Mouse (Mus musculus) urinary bladder, adult 18-20 months (tissue): ENCODE data around the gene Scimp.
"Not testable (repeated sequence)": the region's sequence is repeated elsewhere in the genome, so short reads cannot be mapped to it uniquely, and the experiment has no call there.

Experiments used
- DNase-seq, 2 experiments: peaks; one replicate each; pipeline ENCODE4 v3.0.0; 2022; ENCODE audit warnings: low spot score in 2 of 2, mixed read lengths in 2 of 2

The Scimp gene

DNA sequence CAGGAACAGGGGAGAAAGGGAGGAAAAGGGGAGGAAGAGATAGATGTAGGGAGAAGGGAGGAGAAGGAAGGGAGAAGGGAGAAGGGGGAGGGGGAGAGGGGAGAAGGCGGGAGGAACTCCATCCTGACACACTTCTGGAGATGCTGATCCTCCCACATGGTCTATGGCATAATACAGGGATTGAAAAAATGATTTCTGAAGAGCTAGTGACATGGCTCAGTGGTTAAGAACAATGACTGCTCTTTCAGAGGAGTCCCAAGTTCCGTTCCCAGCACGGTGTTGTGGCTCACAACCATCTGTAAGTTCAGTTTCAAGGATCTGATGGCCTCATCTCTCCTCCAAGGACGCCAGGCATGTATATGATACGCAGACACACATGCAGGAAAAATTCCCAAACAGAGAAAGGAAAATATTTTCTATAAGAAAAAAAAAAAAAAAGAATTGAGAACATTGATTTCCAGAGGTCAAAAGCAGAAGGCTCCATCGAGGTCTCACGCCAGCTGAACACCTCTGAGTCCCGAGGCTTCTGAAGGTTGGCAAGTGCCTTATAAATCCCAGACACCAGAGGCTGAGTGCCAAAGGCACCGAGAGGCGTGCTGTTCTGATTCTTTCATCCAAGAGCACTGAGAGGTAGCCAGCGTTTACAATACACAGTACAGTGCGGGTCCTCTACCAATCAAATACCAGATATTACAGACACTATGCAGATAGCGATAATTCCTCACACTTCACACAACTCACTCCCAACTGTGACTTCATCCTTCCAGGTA lies 730 bp downstream of the Scimp start:
- no peak for DNase-seq

DNA sequence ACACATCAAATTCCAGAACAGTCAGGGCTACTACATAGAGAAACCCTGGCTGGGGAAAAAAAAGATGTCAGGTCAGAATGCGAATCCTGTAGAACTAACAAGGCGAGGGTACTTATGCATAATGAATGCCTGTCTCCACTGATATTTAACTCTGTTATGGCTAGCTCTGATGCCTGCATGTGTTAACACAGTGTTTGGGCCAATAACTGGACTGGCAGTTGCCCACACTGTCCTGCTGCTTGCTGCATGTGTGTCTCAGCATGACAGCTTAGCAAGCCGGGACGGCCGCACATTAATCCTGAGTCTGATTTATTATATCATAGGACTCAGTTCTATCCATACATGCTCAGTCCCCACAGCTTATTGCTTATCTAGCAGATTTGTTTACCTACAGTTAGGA lies 1.3 kb downstream of the Scimp start:
- DNase-seq = no peak

DNA sequence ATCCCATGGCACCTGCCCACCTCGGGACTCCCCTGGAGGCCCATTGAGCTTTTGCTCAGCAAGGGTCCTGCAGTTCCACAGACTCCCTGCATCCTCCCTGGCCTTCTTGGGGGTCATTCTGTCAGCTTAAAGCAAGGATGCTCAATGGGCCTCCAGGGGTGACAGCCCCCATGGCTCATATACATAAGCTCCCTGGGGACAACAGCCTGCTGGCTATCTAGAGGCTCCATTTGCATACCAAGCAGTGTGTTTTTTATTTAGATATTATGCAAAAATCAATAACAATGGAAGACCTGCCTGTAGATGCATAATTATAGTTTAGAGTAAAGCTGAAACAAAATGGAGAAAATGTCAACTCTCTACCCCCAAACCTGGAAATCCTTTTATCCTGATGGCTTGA lies 3.4 kb downstream of the Scimp start:
- no peak for DNase-seq

DNA sequence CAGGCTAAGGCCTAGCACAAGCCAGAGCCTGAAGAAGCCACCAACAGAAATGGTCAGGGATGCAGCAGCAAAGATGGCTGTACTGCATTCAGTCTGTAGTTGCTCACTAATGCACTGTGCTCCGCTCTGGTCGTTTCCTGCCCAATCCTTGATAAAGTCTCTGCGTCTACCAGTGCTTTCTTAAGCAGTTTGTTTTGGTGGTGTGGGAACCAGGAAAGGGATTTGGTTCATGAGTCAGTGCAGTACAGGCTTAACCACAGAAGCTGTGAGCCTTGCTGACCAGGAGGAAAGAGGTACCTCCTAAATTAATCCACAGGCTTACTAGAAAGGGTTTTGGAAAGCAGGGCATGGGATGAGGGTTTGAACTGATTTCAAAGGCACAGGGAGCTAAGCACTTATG lies 4.3 kb downstream of the Scimp start:
- DNase-seq = no peak

DNA sequence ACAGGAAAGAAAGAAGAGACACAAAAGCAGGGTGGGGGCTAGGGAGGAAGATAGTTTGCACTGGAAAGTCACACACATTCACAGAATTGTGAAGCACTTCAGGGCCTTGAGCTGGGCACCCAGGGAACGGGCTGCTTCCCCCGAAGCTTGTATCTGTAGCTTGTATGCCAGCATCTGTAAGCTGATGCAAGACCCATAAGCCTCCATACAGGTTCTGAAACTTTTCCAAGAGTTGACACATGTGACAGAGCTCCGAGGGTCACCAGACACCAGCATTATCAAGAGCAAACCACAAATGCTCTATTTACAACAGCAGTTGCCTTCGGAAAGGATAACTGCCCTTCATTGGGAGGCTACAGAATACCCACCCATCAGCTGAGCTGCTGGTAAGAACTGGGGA lies 4.8 kb downstream of the Scimp start:
- DNase-seq = no peak

DNA sequence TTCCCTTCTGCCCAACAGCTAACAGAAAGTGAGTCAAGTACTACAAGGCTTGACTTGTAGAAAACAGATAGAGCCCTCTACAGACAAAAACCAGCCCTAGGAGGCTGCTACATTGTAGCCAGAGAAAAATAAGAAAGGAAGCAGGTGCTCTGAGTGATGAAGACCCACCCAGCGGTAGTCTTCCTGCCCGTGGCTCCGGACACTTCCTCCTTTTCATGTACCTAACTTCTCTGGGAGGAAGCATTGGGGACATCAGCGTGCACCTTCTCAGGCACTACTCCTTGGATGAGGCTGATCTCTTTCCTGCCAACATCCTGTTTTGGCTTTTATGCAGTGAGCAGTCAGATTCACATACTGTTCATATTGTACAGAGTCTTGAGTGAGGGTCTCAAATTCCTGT lies 5.7 kb downstream of the Scimp start:
- no peak for DNase-seq

DNA sequence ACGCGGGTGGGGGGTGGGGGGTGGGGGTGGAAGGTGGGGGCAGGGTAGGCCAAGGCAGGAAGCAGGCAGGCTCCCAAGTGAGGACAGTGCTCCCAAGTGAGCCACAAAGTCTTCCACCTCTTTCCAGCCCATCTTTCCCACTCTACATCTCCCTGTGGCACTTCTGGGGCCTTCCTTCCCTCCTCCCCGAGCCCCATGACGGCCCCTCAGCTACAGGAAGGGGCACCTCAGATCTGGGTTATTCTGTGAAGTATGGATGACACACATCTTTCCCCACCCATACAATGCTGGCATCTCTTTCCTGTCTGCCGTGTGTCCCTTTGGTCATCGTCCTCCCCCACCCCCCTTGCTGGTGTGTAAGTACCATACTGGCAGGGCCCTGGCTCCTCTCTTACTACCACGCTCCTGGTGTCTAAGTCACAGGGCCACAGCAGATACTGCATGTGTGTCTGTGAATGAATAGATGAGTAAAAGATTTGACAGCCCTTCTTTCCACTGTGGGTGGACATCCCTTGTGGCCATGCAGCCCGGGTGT lies 6.7 kb downstream of the Scimp start:
- no peak for DNase-seq

DNA sequence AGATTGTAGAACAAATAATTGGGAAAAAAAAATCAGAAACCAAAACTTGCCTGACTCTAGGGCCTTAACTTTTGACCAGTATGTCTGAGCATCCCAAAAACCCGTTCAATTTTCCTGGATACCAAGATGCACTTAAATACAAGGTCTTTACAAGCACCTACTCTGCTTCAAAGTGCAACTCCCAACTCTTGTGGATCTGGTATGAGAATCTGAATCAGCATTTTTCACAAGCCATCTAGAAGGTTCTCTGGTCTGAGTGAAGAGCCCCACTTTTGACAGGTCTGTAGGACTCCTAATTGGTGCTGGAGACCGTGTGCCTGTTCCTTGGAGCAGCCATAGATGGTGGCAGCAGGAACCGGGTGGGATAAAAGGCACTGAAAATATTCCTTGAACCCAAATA lies 8.0 kb downstream of the Scimp start:
- no peak for DNase-seq

DNA sequence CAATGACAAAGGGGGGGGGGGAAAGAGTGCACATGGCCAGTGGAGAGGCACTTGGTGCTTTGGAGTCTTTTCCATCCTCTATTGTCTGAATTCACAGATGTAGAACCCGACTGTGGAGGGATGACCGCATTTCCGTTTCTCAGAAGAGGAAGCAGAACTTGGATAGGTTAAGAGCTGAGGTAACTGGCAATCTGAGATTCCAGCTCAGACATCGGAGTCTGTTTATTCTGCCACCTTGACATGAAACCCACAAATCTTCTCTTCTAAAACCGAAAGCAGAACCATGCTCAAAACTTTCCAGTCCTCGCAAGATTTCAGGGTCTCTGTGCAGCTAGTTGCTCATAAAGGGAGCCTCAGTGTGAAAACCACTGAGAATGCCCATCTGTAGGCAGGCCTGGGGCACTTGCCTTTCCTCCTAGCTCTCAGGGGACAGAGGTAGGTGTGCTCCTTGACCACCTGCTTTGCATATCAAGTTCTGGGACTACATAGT lies 8.6 kb downstream of the Scimp start:
- no peak for DNase-seq

DNA sequence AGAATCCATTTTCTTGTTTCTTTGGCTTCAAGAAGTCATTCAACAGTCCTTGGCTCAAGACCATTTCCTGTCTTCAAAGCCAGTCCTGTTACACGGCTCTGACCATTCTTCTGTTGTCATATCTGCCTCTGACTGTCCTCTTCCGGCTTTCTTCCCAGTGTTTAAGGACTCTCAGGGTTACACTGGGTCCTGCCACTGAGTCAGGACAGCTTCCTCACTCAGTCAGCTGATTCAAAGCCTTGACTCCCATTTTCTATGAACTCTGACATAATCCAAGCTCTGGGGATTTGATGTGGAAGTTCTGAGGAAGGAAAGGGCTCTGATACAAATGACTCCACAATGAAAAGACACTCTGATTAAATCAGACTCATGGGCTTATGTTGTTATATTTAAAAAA lies 9.5 kb downstream of the Scimp start:
- no peak for DNase-seq

DNA sequence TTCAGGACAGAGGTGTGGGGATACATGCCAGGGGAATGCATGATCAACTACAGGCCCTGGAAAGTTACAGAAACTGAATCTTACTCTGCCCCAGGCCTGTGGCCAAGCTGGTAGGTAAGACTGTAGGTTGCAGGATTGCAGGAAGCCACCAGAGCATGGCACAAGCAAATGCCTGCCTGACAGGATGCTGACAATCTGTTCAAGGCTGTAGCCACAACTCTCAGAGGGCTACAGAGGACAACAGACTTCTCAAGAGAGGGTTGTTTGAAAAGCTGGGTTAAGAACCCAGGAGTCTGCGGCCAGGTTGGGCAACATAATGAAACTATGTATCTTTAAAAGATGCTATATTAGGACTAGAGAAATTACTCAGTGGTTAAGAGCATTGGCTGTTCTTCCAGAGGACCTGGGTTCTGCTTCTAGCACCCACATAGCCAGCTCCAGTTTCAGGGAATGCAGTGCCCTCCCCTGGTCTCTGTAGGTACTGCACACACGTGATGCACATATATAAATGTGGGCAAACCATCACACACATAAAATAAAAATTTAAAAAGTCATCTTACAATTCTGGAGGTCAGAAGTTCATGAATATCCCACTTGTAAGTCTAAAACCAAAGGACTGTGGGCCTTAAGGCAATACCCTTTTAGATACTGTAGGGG lies 10.1 kb downstream of the Scimp start:
- DNase-seq = no peak

DNA sequence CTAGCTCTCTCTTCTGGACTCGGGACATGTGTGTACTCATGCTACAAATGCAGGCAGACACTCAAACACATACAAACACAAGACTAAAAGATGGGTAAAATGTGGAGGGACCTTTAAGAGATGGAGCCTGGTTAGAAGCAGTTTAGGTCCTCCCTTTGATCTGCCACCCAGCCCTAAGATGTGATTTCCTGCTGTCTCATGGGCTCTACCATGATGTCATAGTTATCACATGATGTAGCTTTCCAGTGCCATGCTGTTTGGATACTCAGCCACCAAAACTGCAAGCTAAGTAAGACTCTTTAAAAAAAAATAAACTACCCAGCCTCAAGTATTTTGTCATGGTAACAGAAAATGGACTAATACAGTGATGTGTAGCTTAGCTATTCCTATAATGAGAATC lies 20.0 kb downstream of the Scimp start:
- DNase-seq = no peak

DNA sequence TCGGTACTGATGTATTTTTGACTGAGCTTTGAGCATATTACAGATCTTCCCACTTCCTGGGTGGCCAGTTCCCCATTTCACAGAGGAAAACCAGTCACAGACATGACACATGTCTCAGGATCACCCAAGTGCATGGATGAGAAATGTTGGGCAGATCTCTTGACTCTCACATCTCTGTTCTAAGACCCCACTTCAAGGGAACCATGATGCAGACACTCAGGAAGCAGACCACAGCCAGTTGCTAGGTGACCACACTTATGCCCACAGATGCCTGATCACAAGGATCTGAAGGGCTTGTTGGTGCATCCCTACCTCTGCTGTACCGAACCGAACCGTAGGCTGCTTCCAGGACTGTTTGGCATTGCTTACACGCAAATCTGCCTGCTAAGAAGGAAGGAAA lies 20.7 kb downstream of the Scimp start:
- DNase-seq = no peak

DNA sequence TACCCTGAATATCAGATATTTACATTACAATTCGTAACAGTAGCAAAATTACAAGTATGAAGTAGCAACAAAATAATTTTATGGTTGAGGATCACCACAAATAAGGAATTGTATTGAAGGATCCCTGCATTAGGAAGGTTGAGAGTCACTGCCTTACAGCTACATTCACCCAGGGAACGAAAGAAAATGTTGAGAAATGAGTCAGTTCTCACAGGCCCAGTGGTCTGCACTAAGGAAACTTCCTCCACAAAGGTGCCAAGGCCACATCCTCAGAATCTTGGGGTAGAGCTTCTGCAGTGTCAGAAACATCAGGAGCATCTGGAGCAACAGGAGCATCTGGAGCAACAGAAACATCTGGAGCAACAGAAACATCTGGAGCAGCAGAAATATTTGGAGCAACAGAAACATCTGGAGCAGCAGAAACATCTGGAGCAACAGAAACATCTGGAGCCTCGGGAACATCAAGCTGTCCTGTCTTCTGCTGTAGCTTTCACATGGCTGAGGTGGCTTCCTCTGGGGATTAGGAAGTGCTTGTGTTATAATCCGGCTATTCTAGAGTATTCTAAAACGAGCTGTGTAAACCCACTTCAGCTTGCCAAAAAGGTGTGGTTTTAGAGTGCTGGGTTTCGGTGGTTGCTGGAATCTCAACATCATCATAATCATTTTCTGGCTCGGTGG lies 21.4 kb downstream of the Scimp start:
- DNase-seq = no peak

DNA sequence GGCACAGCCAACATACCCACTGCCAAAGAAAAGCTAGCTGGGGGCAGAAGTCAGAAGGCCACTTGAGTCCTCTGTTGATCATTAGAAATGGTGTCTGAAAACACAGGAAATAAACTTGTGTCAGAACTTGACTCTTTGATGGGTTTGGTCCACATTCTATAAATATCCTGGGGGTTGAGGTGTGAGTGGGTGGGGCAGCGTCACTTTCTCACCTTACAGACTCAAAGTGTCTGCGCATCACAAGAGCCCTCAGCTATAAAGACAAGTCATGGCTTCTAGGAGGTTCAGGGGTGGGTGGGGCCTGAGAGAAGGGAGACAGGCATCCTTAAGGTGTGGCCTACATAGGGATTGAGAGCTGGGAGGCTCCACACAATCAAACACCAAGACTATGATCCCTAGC lies 22.0 kb downstream of the Scimp start:
- DNase-seq = no peak

DNA sequence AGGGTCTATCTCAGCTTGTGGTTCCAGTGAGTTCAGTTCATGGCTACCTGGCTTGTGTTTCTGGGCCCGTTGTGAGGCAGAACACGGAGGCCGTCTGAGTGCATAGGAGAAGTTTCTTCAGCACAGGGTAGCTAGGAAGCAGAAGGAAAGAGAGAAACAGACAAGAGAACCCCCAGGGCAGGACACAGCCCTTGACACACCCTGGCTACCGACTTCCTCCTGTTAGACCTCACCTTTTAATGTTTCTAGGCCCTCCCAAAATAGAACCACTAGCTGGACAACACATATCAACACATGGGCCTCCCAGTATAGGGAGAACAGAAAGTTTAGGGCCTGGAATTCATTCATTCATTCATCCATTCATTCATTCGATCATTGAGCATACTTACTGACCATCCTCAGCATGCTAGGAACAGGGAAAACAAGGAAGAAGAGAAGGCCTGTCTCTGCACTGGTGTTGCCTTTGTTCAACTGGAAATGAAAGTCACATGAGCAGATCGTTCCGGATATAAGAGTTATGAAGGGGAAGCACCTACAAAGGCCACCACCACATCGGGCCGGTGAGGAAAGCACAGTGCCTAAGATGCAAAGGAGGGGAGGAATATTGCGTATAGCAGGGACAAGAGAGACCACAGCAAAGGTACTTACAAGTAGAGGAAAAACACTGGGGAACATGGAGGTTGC lies 23.3 kb downstream of the Scimp start:
- DNase-seq = no peak

DNA sequence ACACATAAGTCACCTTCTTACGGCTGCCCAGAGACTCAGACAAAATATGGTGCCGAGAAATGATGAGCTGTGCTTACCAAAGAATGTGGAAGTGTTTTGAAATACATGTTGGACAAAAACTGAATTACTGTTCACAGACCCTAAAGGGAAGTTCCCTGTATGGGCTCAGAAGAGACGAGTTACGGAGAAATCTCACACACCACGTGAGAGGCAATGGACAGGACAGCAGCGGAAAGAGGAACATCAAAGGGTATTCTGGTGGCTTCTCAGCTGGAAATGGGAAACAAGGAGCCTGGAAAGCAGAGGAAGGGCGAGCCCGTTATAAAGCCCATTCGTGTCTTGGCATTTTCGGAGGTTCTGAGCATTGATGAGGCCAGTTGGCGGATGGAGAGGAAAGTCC lies 25.3 kb downstream of the Scimp start:
- DNase-seq = no peak

DNA sequence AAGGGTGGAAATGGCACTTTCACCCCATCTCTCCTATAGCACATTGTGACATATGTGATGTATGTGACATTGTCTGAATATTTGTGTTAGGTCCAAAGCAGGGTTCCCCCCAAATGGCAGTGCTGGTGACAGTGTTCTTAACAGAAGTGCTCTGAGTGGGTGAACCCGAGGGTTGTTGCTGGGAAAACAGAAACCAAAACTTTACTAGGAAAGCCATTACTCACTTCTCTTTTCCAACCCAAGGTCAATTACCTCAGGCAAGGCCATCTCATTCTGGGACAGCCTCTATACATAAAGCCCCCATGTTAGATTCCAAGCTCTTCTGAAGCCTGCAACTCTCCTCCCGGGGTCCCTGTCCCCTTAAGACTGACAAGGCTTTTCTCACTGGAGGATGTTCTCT lies 26.5 kb downstream of the Scimp start:
- DNase-seq = no peak

DNA sequence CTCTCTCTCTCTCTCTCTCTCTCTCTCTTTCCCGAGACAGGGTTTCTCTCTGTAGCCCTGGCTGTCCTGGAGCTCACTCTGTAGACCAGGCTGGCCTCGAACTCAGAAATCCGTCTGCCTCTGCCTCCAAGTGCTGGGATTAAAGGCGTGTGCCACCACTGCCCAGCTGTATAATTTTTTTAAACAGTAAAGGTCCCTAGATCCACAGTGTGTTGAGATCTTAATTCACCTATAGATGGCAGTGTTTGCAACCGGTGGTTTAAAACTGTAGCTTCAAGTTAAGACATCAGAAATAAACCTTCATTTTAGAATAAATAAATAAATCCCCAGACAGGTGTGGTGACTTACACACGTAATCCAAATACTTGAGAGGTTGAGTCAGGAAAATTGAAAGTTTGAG lies 34.3 kb downstream of the Scimp start:
- DNase-seq = not testable (repeated sequence)

DNA sequence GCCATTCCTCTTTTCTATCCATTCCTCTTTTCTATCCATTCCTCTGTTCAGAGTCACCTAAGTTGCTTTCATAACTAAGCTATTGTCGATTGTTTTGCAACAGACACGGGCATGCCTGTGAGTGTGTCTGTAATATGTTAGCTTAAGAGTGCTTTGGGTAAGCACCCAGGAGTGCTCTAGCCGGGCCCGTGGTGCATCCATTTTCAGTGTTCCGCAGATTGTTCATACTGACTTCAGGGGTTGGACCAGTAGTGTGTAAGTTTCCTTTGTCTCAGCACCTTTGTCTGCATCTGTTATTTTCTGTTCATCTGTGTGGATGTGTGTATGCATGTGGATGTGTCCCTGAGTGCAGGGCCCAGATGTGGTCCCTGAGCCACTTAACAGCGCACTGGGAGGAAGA lies 34.8 kb downstream of the Scimp start:
- DNase-seq = no peak

DNA sequence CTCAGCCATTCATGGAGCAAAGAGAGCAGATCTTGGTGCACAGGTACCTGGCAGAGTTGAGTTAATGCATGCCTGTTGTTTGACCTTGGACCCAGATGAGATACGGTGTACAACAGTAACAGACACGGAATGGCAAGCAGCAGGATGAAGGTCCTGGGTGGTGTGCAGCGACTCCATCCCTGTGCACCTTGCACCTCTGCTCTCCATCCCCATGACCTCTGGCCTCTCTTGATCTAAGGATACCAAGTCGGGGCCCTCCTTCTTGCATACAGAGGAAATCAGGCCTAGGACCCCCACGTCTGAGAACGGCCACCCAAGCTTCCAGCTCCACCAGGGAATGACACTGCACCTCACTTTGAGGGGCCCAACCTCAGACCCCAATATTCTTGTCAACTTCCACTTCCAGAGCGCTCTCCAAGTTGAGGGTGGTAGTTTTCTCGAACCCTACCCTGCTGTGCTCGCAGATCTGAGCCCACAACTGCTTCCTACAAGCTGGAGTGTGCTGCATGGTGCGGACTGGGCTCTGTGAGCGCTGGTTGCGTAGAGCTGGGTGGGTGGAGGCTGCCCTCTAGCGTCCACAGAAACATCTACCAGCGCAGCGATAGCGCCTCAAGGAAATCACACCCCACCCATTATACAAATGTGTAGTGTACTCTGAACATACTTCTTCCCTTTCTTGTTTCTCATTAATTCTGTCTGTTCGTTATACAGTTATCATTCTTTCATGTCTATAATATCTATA lies 35.4 kb downstream of the Scimp start:
- peak in 1 of 2 experiments; percentile 43 for DNase-seq
